Mouse (Mus musculus) cerebellum, adult 2 months (tissue): ENCODE measurements around the gene Rnf113a2.

Experiments used
- CTCF ChIP-seq: fragments of 200-500 bp; IDR thresholded peaks from 2 replicates; pipeline ENCODE4 v1.5.1; 2011; ENCODE audit warnings: low read depth, mild to moderate bottlenecking, control low read depth, low read length, moderate library complexity, borderline replicate concordance; ENCODE audit not compliant: insufficient read depth
- POLR2A ChIP-seq: fragments of 200-500 bp; IDR thresholded peaks from 2 replicates; pipeline ENCODE4 v1.6.1; 2011; ENCODE audit warnings: low read length, control low read depth, borderline replicate concordance; ENCODE audit not compliant: insufficient read depth

DNA sequence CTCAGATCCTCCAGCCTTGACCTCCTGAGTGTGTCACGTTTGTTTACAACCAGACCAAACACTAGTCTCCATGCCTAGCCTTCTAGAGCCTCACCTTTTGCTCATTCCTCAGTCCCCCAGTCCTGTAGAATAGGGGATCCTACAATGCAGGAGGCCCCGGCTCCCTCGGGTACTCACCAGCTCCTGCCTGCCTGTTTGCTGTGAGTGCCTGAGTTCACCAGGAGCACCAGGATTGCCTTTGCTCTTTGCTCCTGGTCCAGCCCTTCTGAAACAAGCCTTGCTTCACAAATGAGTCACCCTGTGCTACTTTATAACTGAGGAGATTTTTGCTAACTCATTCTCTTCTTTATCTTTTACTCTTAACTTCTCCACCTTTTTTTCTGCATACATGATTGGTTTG, 16.3 kb upstream of the Rnf113a2 start:
- no peak for TF ChIP-seq POLR2A
- TF ChIP-seq CTCF, result no peak
